Mouse (Mus musculus) yolk sac, embryonic 10.5 days (tissue): ENCODE results near the gene Spint3.

Experiments
- DNase-seq: peaks from one replicate; pipeline ENCODE4 v3.0.0-alpha.2; 2017; ENCODE audit warnings: low spot score

Gene Spint3

DNA sequence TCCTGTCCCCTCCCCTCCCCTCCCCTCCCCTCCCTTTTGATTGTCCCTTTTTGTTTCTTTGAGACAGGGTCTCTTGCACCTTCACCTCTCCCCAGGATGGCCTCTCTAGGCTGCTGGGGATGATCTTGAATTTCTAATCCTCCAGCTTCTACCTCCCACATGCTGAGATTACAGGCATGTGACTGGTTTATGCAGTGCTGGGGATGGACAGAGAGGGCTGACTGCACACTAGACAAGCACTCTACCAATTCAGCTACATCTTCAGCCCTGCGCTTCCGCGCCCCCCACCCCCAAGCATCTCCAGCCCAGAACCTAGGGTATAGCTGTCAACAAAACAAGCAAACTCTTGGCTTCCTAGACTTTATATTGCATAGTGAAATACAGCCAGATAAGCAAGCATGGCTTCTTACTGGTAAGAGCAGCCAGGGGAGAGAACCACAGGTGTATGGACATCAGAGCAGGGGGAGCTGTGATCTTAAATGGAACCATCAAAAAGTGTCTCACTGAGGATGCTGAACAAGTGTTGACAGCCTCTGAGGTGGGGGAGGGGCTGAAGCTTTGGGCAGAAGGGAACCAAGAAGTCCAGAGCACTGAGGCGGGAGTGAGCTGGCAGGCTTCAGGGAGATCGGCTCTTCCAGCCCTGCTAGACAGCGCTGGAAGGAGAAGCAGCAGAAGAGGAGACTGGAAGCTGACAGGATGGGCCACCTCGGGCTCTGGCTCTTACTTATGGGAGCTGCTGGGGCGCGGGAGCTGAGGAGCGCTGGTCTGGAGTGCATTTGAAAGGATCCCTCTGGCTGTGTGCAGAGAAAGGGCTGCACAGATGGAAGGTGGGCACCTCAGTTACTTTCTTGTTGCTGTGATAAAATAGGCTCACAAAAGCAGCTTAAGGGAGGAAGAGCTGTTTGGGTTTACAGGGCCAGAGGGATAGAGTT lies 23.0 kb downstream of the Spint3 start:
- no peak for DNase-seq

DNA sequence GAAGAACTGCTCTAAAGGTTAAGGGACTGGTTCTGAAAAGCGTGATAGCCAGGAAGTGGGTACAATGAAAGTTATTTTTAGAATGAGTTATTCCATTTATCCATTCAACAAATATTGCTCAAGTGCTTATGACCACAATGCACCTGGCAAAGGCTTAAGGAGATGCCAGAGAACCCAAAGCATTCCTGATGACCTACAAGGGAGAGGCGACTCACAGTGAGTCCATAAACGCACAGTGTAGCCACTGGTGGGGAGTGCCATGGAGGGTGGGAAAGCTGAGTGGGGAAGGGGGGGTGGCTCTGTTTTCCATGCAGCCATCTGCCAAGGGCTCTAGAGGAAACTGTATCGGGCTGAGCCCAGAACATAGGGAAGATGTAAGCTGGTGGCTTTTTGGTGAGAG lies 23.9 kb downstream of the Spint3 start:
- no peak for DNase-seq

DNA sequence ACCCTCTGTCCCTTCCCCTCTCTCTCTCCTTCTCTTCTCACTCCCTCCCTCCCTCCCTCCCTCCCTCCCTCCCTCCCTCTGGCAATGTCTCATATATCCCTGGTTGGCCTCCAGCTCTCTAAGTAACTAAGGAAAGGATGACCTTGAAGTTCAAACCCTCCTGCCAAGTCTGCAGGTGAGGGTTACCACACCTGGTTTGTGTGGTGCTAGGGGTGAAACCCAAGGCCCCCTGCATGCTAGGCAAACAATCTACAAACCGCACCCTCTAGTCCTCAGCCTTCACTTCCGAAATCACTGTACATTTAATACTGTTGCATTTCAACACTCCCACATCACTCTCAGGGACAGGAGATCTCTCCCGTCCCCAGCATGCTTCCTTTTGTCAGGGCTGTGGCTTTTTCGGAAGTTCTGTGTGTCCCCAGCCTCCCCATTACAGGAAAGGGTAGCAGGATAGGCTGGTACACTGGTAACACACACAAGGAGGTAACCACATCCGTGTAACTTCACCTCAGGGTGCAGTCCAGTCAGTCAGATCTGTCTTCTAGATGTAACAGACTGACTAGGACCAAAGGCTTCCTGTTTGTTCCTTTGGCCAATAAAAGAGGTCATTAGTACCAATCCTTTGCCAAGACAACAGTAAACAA lies 28.7 kb downstream of the Spint3 start:
- DNase-seq, result no peak

DNA sequence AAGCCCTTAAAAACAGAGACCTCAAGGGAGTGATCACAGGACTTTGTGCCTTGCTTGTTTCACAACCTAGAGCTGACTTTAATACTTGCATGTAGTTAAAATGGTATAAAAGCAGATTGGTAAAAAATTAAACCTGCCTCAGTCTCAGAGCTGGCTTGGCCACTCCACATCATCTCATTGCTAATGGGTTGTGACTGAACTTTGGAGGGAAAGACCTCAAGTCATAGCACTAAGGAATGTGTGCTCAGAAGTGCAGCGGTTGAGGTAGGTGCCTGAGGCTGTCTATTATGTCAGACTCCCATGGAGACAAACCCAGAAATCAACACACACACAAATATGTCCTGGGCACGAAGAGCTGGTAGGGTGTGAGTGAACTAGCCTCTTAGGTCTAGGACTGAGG lies 29.5 kb downstream of the Spint3 start:
- no peak for DNase-seq

DNA sequence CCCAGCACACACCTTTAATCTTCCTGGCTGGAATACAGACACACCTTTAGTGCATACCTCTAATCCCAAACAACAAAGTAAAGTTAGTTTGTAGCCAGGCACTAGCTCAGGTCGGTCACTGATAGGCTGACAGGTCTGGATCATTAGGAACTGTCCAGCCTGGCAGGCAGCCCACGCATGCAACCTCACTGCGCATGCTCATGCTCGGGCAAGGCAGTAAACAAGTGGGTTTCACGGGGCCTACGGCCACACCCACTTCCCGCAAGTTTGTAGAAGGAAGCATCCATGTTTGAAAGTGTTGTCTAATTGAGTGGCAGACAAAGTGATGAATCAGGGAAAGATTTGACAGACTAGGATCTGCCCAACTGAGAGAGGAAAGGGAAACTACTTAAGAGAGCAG lies 30.7 kb downstream of the Spint3 start:
- DNase-seq, result no peak

DNA sequence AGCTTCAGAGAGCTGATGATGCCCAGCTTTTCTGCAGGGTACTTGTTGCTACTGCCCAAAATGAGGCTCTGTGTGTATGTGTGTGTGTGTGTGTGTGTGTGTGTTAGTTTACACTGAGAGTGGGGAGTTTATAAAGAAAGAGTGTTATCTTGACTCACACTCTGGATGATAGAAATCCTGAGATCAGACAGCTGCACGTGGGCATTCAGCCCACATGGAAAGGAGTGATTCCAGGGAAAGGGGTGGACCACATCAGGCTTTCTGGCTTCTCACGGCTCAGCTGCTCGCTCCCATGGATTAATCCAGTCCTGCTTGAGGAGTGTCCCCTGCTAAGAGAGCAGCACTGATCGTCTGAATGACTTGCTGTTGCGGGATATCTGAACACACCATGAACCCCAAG lies 31.1 kb downstream of the Spint3 start:
- DNase-seq, result no peak

DNA sequence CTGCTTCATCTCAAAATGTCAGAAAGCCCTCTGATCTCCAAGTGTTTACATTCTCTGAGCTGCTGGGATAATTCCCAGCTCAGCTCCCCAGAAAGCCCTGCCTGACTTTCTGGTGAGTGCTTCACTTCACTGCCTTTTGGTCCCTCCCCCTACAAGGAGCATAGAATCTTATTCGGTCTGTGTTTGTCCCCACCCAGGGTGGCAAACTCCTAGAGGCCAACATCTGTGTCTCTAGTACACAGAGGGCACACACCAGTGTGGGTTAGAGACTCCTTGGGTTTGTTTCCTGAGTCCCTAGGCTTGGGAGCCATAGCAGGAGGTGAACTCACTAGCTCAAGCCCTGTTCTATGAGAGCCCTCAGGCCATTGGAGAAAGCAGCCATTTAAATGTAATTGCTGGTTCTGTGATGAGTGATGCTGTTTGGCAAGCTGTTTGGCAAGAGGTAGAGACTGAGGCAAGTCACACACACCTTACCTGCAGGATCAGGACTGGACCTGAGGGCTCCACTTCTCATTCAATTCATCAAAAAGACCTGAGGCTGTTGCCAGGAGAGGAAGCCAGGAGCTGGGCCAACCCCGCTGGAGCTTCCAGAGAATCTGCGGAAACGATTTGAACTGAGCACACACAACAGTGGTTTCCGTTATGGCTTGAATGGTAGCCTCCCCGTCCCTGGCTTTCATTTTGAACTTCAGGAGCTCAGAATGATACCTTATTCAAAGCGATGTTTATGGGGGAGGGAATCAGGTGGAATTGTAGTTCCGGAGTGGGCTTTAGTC lies 32.4 kb downstream of the Spint3 start:
- peak; percentile 49 for DNase-seq

DNA sequence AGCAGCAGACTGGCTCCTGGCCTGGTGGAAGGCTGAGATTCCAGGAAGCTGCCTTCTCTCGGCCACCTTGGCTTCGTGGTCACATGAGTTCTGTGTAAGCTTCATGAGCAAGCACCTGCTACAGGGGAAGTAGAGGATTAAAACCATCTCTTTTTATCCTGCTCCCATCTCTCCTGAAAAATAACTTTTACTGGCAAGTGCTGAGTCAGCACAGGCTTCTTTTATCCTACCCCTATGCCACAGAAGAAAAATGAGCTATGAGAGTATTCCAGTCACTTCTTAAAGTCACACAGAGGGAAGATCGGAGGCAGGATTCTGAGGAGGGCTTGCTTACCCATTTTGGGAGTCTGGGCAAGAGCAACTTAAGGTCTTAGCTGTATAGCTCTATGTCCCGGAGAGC lies 36.3 kb downstream of the Spint3 start:
- DNase-seq, result no peak

DNA sequence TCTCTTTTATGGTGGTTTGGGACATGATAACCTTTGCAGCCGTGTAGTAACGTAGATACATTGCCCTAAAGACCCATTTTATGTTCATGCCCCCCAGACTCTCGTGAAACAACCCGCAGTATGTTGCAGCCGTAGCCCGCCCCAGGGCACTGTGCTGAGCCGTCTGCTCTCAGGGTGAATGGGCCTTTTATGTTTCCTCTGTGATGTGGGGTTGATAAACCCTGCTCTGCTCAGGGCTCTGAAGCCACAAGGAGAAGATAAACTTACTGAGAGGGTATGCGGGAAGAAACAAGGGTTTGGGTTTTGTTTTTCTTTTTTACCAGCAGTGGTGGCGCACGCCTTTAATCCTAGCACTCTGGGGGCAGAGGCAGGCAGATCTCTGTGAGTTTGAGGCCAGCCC lies 38.9 kb downstream of the Spint3 start:
- DNase-seq, result no peak

DNA sequence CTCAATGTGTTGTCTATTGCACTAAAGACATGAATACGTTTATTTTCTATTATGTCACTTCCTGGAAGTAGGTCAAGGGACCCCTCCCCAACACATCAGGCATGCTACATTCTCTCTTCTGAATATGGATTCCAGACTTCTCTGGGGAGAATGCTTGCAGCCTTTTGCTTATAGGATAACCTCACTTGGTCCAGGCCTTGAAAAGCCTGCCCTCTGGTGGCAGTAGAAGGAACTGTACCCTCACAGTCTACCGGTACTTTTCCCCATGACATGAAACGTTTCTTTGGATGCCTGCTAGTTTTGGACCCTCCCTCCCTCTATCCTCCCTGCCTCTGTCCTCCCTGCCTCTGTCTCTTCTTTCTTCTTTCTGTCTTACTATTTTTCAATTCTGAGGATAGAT lies 42.1 kb downstream of the Spint3 start:
- DNase-seq, result peak; percentile 35

DNA sequence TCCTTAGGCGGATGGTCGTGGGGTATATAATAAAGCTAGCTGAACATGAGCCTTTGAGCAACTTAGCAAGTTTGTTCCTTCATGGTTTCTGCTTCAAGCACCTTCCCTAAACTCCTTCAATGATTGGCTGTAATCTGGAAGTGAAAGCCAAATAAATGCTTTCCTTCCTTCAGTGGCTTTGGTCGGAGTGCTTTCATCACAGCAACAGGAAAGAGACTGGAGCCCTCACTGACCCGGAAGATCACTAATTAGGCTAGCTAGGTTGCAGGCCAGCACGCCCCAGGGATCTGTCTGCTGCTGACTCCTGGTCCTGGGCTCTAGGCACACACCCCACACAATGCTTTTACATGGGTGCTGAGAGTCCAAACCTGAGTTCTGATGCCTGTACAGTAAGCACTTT lies 44.7 kb downstream of the Spint3 start:
- DNase-seq, result no peak

DNA sequence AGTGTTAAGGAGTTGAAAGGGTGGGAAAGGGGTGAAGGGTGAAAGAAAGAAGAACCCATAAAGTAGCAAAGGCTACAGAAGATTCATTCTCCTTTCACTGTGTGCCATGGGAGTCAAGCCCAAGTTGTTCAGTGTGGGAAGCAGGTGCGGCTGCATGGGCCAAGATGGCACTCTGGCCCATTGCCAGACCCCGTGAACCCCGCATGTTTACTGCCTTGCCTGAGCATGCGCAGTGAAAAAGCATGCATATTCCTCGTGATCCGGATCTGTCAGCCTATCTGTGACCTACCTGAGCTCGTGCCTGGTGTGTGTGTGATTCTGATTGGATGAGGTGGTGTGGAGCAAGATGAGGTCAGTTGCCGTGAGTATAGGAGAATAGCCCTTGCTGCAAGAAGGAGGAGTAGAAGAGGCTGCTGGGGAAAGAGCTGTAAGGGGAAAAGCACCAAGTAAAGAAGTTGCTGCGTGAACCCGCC lies 49.9 kb downstream of the Spint3 start:
- DNase-seq, result peak; percentile 22

DNA sequence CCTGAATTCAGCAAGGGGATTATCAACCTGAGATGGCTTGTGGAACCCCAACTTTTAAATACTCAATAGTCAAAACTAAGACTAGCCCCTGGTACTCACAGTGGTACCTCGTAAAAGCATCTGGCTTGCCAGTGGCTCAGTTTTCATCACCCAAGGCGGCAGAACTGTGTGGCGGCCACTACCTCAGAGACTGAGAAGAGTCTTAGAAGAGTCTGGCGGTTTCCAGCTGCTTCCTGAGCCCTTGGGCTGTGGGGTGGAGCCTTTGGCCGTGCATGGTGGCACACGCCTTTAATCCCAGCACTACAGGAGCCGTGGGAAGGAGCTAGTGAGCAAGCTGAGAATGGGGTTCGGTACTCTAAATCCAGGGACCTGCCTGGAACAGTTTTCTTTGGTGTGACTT lies 51.0 kb downstream of the Spint3 start:
- no peak for DNase-seq

DNA sequence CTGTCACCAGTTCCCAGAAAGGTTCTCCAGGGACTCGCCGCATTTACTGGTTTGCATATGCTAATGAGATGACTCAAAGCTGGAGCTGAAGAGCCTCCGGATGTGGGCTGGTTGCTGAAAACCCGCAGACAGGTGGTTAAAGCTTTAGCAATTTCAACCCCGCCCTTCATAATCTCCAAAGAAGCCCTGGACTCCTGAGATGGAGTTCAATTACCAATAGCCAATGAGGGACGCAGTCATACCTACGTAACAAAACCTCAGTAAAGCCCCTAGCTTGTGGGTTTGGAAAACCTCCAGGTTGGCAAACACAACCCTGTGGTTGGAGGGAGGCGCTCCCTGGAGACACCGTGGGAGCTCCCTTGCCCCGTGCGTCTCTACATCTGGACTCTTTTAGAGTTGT lies 51.4 kb downstream of the Spint3 start:
- DNase-seq, result no peak

DNA sequence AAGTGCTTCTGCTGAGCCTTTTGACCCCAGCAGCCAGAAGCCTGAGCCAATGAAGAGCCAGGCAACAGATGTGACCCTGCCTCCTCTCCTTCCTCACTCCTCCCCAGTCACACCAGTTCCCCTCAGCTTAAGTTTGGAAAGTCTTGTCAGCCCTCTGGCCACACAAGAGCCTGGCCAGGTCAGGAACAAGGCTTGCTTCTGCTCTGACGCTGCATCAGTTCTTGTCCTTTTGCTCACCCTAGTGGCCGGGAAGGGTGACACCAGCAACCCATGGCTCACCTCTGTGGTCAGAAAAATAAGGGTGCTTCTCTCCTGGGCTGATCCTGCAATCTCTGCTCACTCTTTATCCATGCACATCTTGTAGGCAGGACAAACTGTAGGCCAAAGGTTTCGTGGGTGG lies 52.5 kb downstream of the Spint3 start:
- DNase-seq, result peak; percentile 48
